Mouse (Mus musculus): Measurements from ENCODE around the gene Arhgap18. TPM values are rescaled to one million over a fixed set of nuclear protein-coding genes. Genes with fewer than 3 reads are reported as not detected.
"Not testable (repeated sequence)": the region's sequence is repeated elsewhere in the genome, so short reads cannot be mapped to it uniquely, and the experiment has no call there.

Arhgap18 gene
- polyA plus RNA-seq, 2 experiments = 14.2 to 24.3 TPM

DNA sequence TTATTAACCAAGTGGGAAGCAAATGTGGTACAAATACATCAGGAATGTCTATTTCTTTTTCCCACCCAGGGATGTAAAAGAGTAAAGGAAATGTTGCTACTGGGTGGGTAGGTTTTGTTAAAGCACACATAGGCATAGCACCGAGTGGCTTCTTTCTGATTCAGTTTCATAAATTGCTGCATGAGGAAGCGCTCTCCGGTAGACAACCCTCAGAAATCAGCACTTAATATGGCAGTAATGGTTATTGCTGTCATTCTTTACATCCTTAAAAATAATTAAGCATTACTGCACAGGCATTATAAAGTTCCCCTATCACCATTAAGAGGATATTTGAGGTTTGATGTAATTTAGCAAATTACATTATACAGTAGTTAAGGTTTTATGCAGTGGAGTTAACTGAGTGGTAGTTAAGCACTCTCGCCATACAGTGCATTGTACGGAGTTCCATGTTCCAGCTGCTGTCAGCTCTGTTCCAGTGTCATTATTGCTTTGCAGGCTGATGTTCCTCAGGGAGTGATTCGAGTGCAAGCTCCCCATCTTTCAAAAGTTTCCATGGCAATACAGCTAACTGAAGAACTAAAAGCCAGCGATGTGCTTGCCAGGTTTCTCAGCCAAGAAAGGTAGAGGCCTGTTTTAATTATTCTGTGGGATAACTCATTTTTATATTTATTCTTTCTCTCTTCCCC lies 159.0 kb downstream of the Arhgap18 start:
- Histone ChIP-seq H3K9ac (ENCODE audit: low read depth, low read length, severe bottlenecking) (no peak overlapping the region), H3K4me2 (replicated peaks; ENCODE audit: low read depth, low read length, severe bottlenecking) (no peak overlapping the region), H3K27ac (replicated peaks; ENCODE audit: low read depth, low read length) (no peak overlapping the region), H3K9me3 (ENCODE audit: control insufficient read depth, low read length) (no peaks in the 10 kb centered on the region), H3K4me1 (ENCODE audit: control insufficient read depth, insufficient read depth, low read length) (no peaks in the 10 kb centered on the region), H3K36me3 (ENCODE audit: control insufficient read depth, insufficient read depth, low read length) (no peaks in the 10 kb centered on the region), H3K4me3 (replicated peaks; ENCODE audit: low read length) (no peak overlapping the region), H3K27me3 (ENCODE audit: control insufficient read depth, insufficient read depth, low read length) (no peaks in the 10 kb centered on the region)
- ATAC-seq (ENCODE audit: low FRiP score, low read depth) = peak; percentile 71
- peak; percentile 60 for DNase-seq (ENCODE audit: low spot score)
- WGBS = 48% methylated on average over 7 of the region's 7 CpGs
- no peak for TF ChIP-seq POLR2A (IDR thresholded peaks at IDR 0.05; ENCODE audit: borderline replicate concordance, extremely low read depth, insufficient read depth, insufficient read length)

DNA sequence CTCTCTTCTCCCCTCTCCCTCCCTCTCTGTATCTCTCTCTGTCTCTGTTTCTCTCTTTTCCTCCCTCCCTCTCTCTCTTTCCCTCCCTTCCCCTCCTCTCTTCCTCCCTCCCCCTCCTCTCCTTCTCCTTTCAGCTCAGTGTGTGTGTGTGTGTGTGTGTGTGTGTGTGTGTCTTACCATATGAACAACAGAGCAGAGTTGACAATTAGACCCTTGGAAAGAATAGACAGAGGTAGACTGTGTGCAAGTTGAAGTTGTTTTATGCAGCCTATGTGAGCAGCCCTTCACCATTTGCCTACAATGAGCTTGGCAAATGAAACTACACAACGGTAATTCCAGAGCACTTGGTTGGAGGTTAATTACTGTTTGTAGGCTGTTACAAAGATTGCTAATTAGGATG lies 159.6 kb downstream of the Arhgap18 start:
- no peak overlapping the region for H3K4me2 ChIP-seq (replicated peaks; ENCODE audit: low read depth, low read length, severe bottlenecking)

DNA sequence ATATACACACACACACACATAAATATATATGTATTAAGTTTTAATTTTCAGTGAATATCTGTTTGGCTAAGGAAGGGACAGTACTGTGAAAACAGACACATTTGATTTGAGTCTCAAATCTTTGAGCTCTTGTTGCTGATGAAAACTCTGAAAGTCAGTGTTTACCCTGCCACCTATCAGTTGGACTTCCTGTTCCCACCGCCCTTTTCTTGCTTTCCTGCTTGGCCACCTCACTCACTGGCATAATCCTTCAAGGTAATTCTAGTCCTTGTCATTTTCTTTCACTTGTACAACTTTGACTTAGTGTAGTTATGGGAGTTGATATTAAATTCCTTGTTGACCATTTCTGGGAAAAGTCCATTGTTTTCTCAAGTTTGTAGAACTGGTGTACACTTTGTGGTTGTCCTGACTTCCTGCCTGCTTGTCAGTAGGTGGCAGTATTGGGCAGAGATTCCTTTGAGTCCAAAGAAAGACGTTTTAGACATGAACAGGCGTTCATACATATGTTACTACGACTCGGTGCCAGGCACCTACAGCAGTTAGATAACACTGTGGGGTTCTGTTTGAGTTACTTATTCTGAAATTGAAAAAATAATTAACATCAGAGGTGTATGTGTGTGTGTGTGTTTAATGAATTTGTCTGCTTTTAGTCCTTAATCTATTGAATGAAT lies 166.2 kb downstream of the Arhgap18 start:
- H3K9me3 ChIP-seq (ENCODE audit: control insufficient read depth, low read length) = no peaks in the 10 kb centered on the region
- no peaks in the 10 kb centered on the region for H3K27me3 ChIP-seq (ENCODE audit: control insufficient read depth, insufficient read depth, low read length)
- H3K36me3 ChIP-seq (ENCODE audit: control insufficient read depth, insufficient read depth, low read length) = no peaks in the 10 kb centered on the region
- no peaks in the 10 kb centered on the region for H3K4me1 ChIP-seq (ENCODE audit: control insufficient read depth, insufficient read depth, low read length)
- H3K9ac ChIP-seq (ENCODE audit: low read depth, low read length, severe bottlenecking) = no peak overlapping the region
- no peak for ATAC-seq (ENCODE audit: low FRiP score, low read depth)
- no peak overlapping the region for H3K4me2 ChIP-seq (replicated peaks; ENCODE audit: low read depth, low read length, severe bottlenecking)
- no peak overlapping the region for H3K27ac ChIP-seq (replicated peaks; ENCODE audit: low read depth, low read length)
- WGBS = 35% methylated on average over 5 of the region's 5 CpGs
- no peak for TF ChIP-seq POLR2A (IDR thresholded peaks at IDR 0.05; ENCODE audit: borderline replicate concordance, extremely low read depth, insufficient read depth, insufficient read length)
- peak; percentile 39 for DNase-seq (ENCODE audit: low spot score)
- no peak overlapping the region for H3K4me3 ChIP-seq (replicated peaks; ENCODE audit: low read length)

More for the DNA sequence above, 159.6 kb downstream of the Arhgap18 start:
- H3K27me3 ChIP-seq (ENCODE audit: control insufficient read depth, insufficient read depth, low read length) = no peaks in the 10 kb centered on the region
- no peaks in the 10 kb centered on the region for H3K9me3 ChIP-seq (ENCODE audit: control insufficient read depth, low read length)
- no peak overlapping the region for H3K27ac ChIP-seq (replicated peaks; ENCODE audit: low read depth, low read length)
- 0 out of 2 replicates have a peak, but pooled peaks have one; percentile 23 for ATAC-seq (ENCODE audit: low FRiP score, low read depth)
- DNase-seq (ENCODE audit: low spot score) = no peak
- no peaks in the 10 kb centered on the region for H3K4me1 ChIP-seq (ENCODE audit: control insufficient read depth, insufficient read depth, low read length)
- no peak for TF ChIP-seq POLR2A (IDR thresholded peaks at IDR 0.05; ENCODE audit: borderline replicate concordance, extremely low read depth, insufficient read depth, insufficient read length)
- no peak overlapping the region for H3K4me3 ChIP-seq (replicated peaks; ENCODE audit: low read length)
- WGBS = 56% methylated on average over 1 of the region's 1 CpGs
- H3K36me3 ChIP-seq (ENCODE audit: control insufficient read depth, insufficient read depth, low read length) = no peaks in the 10 kb centered on the region
- no peak overlapping the region for H3K9ac ChIP-seq (ENCODE audit: low read depth, low read length, severe bottlenecking)

DNA sequence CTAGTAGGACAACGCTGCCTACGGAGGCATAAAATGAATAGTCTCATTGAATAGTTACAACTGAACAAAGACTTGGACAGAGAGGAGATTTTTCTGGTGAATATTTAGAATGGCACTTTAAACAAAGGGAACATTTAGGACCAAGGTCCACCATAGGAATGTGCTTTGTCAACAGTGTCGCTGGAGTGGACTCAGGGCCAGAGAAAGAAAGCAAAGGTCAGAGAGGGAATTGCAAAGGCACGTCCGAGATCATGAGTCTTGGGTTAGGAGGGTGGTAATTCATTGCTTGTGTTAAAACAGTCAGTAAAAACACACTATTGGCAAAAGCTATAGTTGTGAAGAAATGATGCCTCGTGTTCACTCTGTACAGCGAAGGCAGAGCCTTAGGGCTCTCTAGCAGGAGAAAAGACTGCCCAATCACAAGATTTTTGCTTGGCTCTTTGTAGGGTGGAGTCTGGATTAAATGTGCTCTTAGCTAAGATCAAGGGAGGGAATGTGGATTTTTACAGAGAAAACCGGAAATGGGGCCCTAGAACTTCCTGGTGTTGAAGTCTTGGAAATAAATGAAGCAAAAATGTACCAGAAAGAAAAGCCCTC lies 167.3 kb downstream of the Arhgap18 start:
- H3K36me3 ChIP-seq (ENCODE audit: control insufficient read depth, insufficient read depth, low read length) = no peaks in the 10 kb centered on the region
- no peak for TF ChIP-seq POLR2A (IDR thresholded peaks at IDR 0.05; ENCODE audit: borderline replicate concordance, extremely low read depth, insufficient read depth, insufficient read length)
- no peak for ATAC-seq (ENCODE audit: low FRiP score, low read depth)
- H3K27me3 ChIP-seq (ENCODE audit: control insufficient read depth, insufficient read depth, low read length) = no peaks in the 10 kb centered on the region
- no peaks in the 10 kb centered on the region for H3K4me1 ChIP-seq (ENCODE audit: control insufficient read depth, insufficient read depth, low read length)
- no peaks in the 10 kb centered on the region for H3K9me3 ChIP-seq (ENCODE audit: control insufficient read depth, low read length)
- 76% methylated on average over 8 of the region's 8 CpGs for WGBS
- no peak overlapping the region for H3K4me3 ChIP-seq (replicated peaks; ENCODE audit: low read length)
- H3K27ac ChIP-seq (replicated peaks; ENCODE audit: low read depth, low read length) = no peak overlapping the region
- H3K4me2 ChIP-seq (replicated peaks; ENCODE audit: low read depth, low read length, severe bottlenecking) = no peak overlapping the region
- H3K9ac ChIP-seq (ENCODE audit: low read depth, low read length, severe bottlenecking) = no peak overlapping the region
- no peak for DNase-seq (ENCODE audit: low spot score)

DNA sequence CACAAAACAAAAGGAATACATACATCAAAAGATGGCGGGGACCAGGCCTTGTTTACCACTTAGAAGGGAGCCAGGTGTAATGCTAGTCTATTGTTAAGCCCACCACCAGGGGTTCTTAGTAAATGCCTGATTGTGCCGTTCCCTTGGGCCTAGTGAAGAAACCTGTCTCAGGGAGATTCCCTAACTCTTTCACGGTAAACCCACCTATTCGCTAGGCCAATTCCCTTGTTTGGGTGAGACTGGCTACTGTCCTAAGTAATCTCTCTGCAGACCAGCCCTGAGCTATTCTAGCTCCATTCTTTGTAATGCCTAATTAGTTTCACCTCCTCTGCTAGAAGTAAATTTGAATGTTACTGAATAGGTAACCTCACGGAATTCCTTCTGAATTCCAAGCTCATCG lies 182.8 kb downstream of the Arhgap18 start:
- H3K4me2 ChIP-seq (replicated peaks; ENCODE audit: low read depth, low read length, severe bottlenecking); H3K9ac ChIP-seq (ENCODE audit: low read depth, low read length, severe bottlenecking); ATAC-seq (ENCODE audit: low FRiP score, low read depth); H3K9me3 ChIP-seq (ENCODE audit: control insufficient read depth, low read length); H3K4me3 ChIP-seq (replicated peaks; ENCODE audit: low read length); H3K4me1 ChIP-seq (ENCODE audit: control insufficient read depth, insufficient read depth, low read length); H3K36me3 ChIP-seq (ENCODE audit: control insufficient read depth, insufficient read depth, low read length); H3K27me3 ChIP-seq (ENCODE audit: control insufficient read depth, insufficient read depth, low read length); DNase-seq (ENCODE audit: low spot score); H3K27ac ChIP-seq (replicated peaks; ENCODE audit: low read depth, low read length): not testable (repeated sequence)
- 89% methylated on average over 6 of the region's 6 CpGs for WGBS

DNA sequence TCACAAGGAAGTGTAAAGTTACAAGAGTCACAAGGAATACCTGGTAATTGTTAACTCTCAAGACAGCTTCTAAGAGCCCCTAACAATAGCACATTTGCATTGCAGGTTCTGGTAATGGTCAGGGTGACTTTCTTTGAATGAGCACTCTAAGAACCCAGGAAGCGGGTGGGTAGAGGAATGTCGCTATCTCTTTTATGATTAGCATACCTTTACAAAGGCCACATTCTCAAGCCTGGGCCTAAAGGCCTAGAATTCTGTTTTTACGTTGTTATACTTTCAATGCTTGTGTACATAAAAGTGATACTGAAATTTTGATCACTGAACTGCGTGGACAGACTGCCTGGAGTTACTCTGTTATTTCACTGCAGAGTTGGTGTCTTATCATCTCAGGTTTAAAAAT lies 185.2 kb downstream of the Arhgap18 start:
- not testable (repeated sequence) for DNase-seq (ENCODE audit: low spot score)

More for the DNA sequence above, 185.2 kb downstream of the Arhgap18 start:
- not testable (repeated sequence) for H3K9ac ChIP-seq (ENCODE audit: low read depth, low read length, severe bottlenecking); H3K27me3 ChIP-seq (ENCODE audit: control insufficient read depth, insufficient read depth, low read length); H3K4me2 ChIP-seq (replicated peaks; ENCODE audit: low read depth, low read length, severe bottlenecking); H3K9me3 ChIP-seq (ENCODE audit: control insufficient read depth, low read length); ATAC-seq (ENCODE audit: low FRiP score, low read depth); H3K36me3 ChIP-seq (ENCODE audit: control insufficient read depth, insufficient read depth, low read length); H3K27ac ChIP-seq (replicated peaks; ENCODE audit: low read depth, low read length); H3K4me3 ChIP-seq (replicated peaks; ENCODE audit: low read length); H3K4me1 ChIP-seq (ENCODE audit: control insufficient read depth, insufficient read depth, low read length)
- 84% methylated on average over 4 of the region's 4 CpGs for WGBS

All from limb, embryonic 14.5 days (tissue).